Mouse (Mus musculus) c-Kit-positive CD71-positive TER-119-positive erythroid progenitor cells, embryonic 14.5 days (primary cell): ENCODE measurements around the gene Cntn4.

Experiments
- DNase-seq: peaks from one replicate; pipeline ENCODE4 v3.0.0-alpha.2; 2013; ENCODE audit warnings: low spot score

Gene Cntn4

GRCm38 (mm10) chr6:105677149-105678031 lies at the start of gene Cntn4:
TSS of gene Cntn4 (plus strand) at chr6:105677660.
- no peak for DNase-seq

- no peak for DNase-seq
These were observed 3.2 kb upstream of the Cntn4 start for GRCm38 (mm10) chr6:105674276-105674675.

- DNase-seq: no peak
These were observed 2.4 kb upstream of the Cntn4 start for GRCm38 (mm10) chr6:105675099-105675498.

GRCm38 (mm10) chr6:105676637-105677036 lies 823 bp upstream of the Cntn4 start:
- DNase-seq: no peak

GRCm38 (mm10) chr6:105678778-105679177 lies 1.3 kb downstream of the Cntn4 start:
- DNase-seq: no peak

DNA sequence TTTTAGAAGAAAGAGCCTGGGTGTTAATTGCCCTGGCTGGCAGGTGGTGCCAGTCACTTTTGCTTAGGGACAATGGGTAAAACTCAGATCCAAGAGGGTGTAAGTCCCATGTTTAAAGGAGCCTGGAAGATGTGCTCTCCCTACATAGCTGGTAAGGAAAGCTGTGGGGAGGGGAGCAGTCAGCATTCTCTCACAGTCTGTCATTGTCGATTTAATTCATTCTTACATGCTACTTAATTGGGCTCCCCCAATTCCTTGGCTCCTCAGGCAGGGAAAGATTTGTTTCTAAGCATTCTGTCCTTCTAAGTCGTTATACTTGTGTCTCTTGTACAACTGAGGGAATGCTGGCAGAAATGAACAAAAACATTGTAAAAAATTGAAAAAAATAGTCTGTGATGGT lies 4.0 kb downstream of the Cntn4 start:
- DNase-seq: no peak

DNA sequence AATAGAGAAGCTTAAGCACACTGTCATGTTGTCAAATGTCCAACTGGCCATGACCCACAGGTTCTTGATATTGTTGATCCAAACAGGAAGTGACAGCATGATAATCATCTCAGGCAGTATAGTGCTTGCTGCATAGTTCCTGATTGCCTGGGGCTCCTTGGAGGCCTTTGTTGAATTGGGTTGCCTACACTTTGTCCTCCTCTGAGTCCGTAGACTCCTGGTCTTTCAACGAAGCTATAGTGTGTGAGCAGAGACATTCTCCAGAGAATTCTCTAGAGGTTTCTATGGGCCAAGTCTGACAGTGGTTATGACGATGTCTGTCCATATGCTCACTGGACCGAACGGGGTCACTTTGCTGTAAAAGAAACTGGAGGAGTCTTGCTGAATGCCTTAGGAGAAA lies 5.8 kb downstream of the Cntn4 start:
- DNase-seq: no peak

DNA sequence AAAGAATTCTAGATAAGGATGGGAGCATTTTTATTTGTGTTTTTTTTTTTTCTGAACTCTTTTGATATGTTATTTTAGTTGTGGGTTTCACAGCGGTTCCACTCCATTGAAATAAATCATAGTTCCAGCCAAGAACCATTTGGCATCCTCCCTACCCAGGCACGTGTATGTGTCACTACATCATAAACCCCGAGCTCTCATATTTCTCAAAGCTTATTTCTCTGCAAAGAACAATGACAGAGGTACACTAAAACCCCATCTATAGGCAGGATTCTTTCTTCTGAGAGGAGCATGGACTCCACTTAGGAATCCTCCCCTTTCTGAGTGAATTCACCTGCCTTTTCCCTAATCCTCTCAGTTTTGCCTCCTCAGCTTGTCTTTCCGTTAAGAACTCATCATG lies 6.7 kb downstream of the Cntn4 start:
- DNase-seq: no peak

DNA sequence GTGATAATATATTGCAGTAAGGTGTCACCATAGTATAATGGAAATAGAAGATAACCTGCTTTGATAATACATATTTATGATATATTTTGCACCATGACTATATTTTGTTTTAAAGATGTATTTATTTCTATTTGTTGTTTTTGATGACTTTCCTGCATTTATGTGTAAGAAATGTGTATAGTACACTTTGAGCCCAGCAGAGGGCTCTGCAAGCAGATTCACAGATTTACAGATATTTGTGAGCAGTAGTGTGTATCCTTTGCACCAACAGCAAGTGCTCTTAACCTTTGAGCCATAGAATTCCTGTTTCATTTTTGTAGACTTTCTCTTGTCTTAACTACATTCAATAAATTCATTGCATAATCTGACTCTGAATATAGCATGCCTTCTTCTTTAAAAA lies 10.7 kb downstream of the Cntn4 start:
- no peak for DNase-seq

DNA sequence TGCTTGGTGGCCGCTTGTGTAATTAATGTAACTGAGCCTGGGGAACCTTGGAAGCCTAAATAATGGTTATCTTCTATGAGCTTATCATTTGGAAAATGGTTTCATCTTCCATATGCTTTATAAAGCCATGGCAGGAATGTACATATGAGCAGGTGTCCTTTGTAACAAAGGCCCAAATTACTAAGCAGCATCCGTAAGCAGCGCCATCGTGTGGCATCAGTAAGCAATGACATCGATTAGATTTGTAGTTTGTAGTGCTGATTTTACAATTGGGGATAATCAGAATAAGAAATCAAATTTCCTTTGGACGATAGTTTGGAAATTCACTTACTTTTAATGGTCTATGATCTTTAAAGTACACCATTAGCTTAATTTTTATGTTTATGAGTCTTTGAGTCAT lies 64.6 kb downstream of the Cntn4 start:
- no peak for DNase-seq

GRCm38 (mm10) chr6:105780616-105781015 lies 103.2 kb downstream of the Cntn4 start:
- no peak for DNase-seq

DNA sequence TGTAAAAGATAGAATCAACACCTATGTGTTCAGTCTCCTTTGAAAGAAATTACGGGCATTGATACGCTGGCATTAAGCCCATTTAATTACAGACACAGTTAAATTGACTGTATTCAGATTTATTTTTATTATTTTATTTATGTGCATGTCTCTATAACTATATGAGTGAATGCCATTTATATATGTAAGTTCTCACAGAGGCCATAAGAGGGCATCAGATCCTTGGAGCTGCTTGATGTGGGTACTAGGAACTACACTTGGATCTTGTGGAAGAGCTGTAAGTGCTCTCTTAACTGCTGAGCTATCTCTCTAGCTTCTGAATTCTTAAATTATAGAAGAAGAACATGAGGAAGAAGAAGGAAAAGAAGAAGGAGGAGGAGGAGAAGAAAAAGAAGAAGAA lies 111.0 kb downstream of the Cntn4 start:
- DNase-seq: no peak

GRCm38 (mm10) chr6:105835099-105835498 lies 157.6 kb downstream of the Cntn4 start:
- DNase-seq: no peak

- DNase-seq: no peak
These were observed 169.8 kb downstream of the Cntn4 start for GRCm38 (mm10) chr6:105847296-105847695.

GRCm38 (mm10) chr6:105892838-105893237 lies 215.4 kb downstream of the Cntn4 start:
- no peak for DNase-seq

GRCm38 (mm10) chr6:105938485-105938884 lies 261.0 kb downstream of the Cntn4 start:
- DNase-seq: no peak

DNA sequence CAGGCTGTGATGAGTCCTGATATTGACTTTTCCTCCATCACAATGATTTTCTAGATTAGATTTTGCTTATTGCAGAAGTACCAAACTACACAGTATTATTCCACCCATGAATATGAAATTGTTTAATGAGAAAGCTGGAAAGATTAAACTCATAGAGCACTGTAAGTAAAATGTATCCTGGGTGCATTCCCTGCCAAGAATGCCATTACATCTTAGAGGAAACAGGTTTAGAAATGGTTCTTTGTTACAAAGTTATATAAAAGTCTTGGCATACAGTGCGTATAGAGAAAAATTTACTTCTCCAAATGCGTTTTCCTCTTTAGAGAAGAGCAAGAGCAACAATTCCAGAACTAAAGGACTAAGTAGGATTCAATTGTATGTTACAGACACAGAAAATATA lies 261.8 kb downstream of the Cntn4 start:
- DNase-seq: no peak

DNA sequence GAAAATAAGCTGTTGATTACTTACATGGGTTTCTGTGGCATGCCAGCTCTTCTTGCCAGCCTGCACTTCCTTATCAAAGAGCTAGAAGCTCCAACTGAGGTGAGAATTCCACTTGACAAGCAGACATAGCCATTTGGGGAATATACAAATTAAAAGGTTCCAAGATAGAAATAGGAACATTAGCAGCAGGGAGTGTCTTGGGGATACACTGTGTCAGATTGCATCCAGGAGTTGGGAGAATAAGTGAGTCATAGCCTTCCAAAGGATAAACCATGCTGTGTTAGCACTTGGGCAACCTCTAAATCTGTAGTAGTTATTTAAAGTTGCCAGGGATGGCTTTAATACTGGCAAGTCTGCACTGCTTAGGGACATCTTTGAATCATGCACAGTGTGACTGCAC lies 263.1 kb downstream of the Cntn4 start:
- DNase-seq: no peak

DNA sequence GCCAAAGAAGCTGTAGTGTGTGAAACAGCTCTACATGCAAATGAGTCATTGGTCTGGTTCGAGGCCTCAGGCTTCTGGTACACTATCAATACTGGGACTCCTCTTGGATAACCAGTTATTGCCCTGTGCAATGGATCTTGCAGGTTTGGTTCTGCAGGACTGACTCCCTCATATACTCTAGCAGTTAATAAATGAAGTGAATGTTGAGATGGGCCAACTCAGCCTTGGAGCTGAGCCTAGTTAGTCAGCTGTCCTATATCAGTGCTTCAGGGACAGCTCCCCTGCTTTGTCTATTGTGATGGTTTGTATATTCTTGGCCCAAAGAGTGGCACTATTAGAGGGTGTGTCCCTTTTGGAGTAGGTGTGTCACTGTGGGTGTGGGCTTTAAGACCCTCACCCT lies 314.0 kb downstream of the Cntn4 start:
- DNase-seq: no peak

DNA sequence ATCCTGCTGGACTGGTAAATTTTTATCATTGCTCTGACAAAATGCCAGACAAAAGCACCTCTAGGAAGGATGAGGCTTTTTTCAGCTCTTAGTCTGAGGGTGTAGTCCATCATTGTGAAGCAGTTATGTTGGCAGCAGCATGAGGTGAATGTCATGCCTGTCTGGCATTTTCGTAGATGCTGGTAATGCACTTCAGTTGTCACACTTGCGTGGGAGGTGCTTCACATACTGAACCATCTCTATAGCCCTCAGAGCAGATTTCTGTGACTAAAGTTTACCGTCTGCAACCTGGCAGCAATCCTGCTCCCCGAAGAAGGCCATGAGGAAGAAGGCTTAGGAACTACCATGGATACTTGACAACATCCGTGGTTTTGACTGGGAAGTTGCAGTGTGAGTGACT lies 335.6 kb downstream of the Cntn4 start:
- DNase-seq: no peak

DNA sequence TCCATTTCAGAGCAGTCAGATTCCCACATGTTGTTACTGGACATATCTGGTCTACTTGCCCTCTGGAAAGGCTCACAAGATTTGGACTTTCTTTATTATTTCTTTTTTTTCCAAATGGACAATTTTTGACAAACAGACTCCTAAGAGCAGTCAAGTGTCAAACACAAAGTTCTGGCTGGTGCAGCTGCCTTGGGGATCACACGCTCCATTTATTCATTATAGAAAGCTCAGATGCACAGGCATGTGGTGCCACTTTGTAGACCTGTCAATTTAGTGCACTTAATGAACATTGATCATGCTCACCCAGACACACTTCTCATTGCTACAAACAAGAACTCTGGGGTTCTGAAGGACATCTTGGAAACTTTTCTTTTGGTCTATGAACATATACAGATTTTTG lies 337.7 kb downstream of the Cntn4 start:
- DNase-seq: no peak

DNA sequence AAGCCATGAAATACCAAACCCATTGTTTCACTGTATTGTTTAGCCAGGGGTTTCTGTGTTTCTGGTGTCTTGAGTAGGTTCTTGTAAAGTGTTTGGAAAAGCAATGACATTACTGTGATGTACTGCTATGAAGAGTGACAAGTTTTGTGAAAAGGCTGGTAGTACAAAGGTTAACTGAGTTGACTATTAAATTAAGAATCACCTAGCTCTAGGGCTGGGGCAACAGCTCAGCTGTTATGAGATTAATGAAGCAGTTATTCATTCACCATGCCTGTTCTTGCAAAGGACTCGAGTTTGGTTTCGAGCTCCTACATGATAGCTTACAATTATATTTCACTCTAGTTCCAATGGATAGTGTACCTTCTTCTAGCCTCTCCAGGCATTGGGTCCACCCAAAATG lies 371.4 kb downstream of the Cntn4 start:
- DNase-seq: no peak

- DNase-seq: no peak
These were observed 378.7 kb downstream of the Cntn4 start for GRCm38 (mm10) chr6:106056123-106056522.

DNA sequence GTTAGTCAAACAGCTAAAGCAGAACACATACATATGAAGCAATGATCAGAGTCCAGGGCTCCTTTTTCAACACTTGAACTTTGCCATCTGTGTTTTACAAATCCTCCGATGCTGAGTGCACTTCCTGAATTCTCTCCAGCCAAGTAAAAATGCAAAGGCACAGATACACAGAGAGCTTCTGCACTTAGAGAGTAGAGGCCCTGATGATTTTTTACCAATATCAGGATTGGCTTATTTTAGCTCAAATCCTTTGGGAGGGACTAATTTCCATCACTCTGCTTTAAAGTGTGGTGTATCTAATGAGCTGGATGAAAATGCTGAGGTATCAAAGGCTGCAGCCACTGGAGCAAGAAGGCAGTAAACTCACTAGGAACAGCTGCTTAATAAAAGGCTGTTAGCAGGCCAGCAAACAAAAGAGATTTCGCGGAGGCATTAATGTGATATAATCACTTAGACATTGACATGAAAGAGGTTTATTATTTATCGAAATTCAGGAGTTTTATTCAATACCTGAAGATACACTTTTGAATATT lies 400.7 kb downstream of the Cntn4 start:
- DNase-seq: no peak
